Mouse (Mus musculus) lung, adult 2 months (tissue): ENCODE results near the gene 2810408A11Rik.
"Not testable (repeated sequence)": the region's sequence is repeated elsewhere in the genome, so short reads cannot be mapped to it uniquely, and the experiment has no call there.

Experiments used
- CTCF ChIP-seq: fragments of 200-500 bp; IDR thresholded peaks from 2 replicates; pipeline ENCODE4 v1.5.1; 2011; ENCODE audit warnings: mild to moderate bottlenecking, low read length, control low read depth; ENCODE audit not compliant: insufficient read depth
- POLR2A ChIP-seq: fragments of 200-500 bp; IDR thresholded peaks from 2 replicates; pipeline ENCODE4 v1.6.1; 2011; ENCODE audit warnings: low read depth, mild to moderate bottlenecking, control low read depth, low read length, borderline replicate concordance; ENCODE audit errors: extremely low read depth

DNA sequence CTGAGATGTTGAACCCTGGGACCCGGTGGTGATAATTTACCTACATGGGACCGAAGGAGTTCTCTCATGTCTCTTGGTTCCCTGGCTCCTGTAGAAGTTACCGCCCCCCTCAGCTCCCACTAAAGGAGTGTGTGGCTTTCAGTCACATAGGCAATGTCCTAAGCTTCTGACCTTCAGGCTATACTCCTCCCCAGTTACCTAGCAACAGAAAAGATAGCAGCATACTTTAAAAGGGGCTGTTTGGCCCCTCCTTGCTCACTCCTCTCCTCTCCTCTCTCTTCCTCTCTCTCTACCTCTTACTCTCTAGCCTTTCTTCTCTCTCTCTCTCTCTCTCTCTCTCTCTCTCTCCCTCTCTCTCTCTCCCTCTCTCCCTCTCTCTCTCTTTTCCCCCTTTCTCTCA is 37.1 kb downstream of the 2810408A11Rik start:
- TF ChIP-seq CTCF, POLR2A: not testable (repeated sequence)
